Mouse (Mus musculus): ENCODE results near the gene Igtp.
"Not testable (repeated sequence)": the region's sequence is repeated elsewhere in the genome, so short reads cannot be mapped to it uniquely, and the experiment has no call there.

The Igtp gene

GRCm38 (mm10) chr11:58199229-58200037 is at the start of gene Igtp, which contains the start of gene Irgm2:
Gene Igtp, plus strand, starts transcription at chr11:58199556.
Gene Irgm2, plus strand, starts transcription at chr11:58199618.
- peak; percentile 87 for DNase-seq

GRCm38 (mm10) chr11:58155458-58155857 is 43.9 kb upstream of the Igtp start:
- DNase-seq: no peak

- DNase-seq: no peak
Measured at GRCm38 (mm10) chr11:58156871-58157270, 42.5 kb upstream of the Igtp start.

GRCm38 (mm10) chr11:58165072-58165471 is 34.3 kb upstream of the Igtp start:
- no peak for DNase-seq

- no peak for DNase-seq
Measured at GRCm38 (mm10) chr11:58167822-58168166, 31.6 kb upstream of the Igtp start.

GRCm38 (mm10) chr11:58168167-58168915 is 31.0 kb upstream of the Igtp start, which contains the start of gene Gemin5:
Gene Gemin5, minus strand, starts transcription at chr11:58168539.
- peak; percentile 93 for DNase-seq

- no peak for DNase-seq
Measured at GRCm38 (mm10) chr11:58169666-58170065, 29.7 kb upstream of the Igtp start.

GRCm38 (mm10) chr11:58171459-58172091 is 27.8 kb upstream of the Igtp start, which contains the start of gene Mrpl22:
Gene Mrpl22, plus strand, starts transcription at chr11:58171661.
- peak; percentile 99 for DNase-seq

GRCm38 (mm10) chr11:58179563-58179962 is 19.8 kb upstream of the Igtp start:
- peak; percentile 83 for DNase-seq

GRCm38 (mm10) chr11:58179986-58180385 is 19.4 kb upstream of the Igtp start:
- DNase-seq: not testable (repeated sequence)

GRCm38 (mm10) chr11:58180756-58181155 is 18.6 kb upstream of the Igtp start:
- peak; percentile 26 for DNase-seq

GRCm38 (mm10) chr11:58183579-58183978 is 15.8 kb upstream of the Igtp start:
- no peak for DNase-seq

GRCm38 (mm10) chr11:58189675-58190074 is 9.7 kb upstream of the Igtp start:
- DNase-seq: no peak

GRCm38 (mm10) chr11:58193326-58193725 is 6.0 kb upstream of the Igtp start:
- no peak for DNase-seq

- peak; percentile 30 for DNase-seq
Measured at GRCm38 (mm10) chr11:58193860-58194520, 5.4 kb upstream of the Igtp start.

- no peak for DNase-seq
Measured at GRCm38 (mm10) chr11:58198663-58199062, 693 bp upstream of the Igtp start.

GRCm38 (mm10) chr11:58200226-58200625 is 870 bp downstream of the Igtp start:
- no peak for DNase-seq

GRCm38 (mm10) chr11:58201052-58201451 is 1.7 kb downstream of the Igtp start:
- no peak for DNase-seq

GRCm38 (mm10) chr11:58210321-58210886 is 11.0 kb downstream of the Igtp start:
- no peak for DNase-seq

GRCm38 (mm10) chr11:58211062-58211681 is 11.8 kb downstream of the Igtp start:
- no peak for DNase-seq

GRCm38 (mm10) chr11:58211682-58212067 is 12.3 kb downstream of the Igtp start:
- no peak for DNase-seq

Data from kidney, postnatal 10 days (tissue).